Mouse (Mus musculus) hindbrain, embryonic 14.5 days (tissue): Measurements from ENCODE around the gene Olfr750. TPM values are rescaled to one million over a fixed set of nuclear protein-coding genes. Genes with fewer than 3 reads are reported as not detected.

ENCODE experiments used
- ATAC-seq: fragments of 200-750 bp; cut with Nextera tagmentation; 2 replicates; pipeline ENCODE4 v1.8.0; 2017; ENCODE audit warnings: moderate number of reproducible peaks, mild to moderate bottlenecking, moderate TSS enrichment, moderate library complexity; ENCODE audit not compliant: low FRiP score
- DNase-seq: peaks from one replicate; pipeline ENCODE4 v3.0.0-alpha.2; 2015; ENCODE audit warnings: low spot score
- H3K27ac ChIP-seq: fragments of 300-500 bp; sonication (generic); 2 replicates; pipeline ENCODE4 v1.5.1; 2014; ENCODE audit warnings: mild to moderate bottlenecking, moderate library complexity
- H3K27me3 ChIP-seq: fragments of 300-500 bp; sonication (generic); 2 replicates; pipeline ENCODE4 v1.6.1; 2014; ENCODE audit warnings: mild to moderate bottlenecking, low read length, mixed read lengths; ENCODE audit not compliant: control insufficient read depth, insufficient read depth
- H3K36me3 ChIP-seq: fragments of 300-500 bp; sonication (generic); replicated peaks from 2 replicates; pipeline ENCODE4 v1.6.1; 2014; ENCODE audit not compliant: control insufficient read depth, insufficient read depth
- H3K4me1 ChIP-seq: fragments of 300-500 bp; sonication (generic); replicated peaks from 2 replicates; pipeline ENCODE4 v1.6.1; 2014; ENCODE audit warnings: antibody characterized with exemption, low read length, mixed read lengths; ENCODE audit not compliant: control insufficient read depth, insufficient read depth
- H3K4me2 ChIP-seq: fragments of 300-500 bp; sonication (generic); replicated peaks from 2 replicates; pipeline ENCODE4 v1.6.1; 2014; ENCODE audit warnings: mild to moderate bottlenecking, moderate library complexity
- H3K4me3 ChIP-seq: fragments of 300-500 bp; sonication (generic); replicated peaks from 2 replicates; pipeline ENCODE4 v1.5.1; 2014; ENCODE audit warnings: mild to moderate bottlenecking, low read length
- H3K9ac ChIP-seq: fragments of 300-500 bp; sonication (generic); 2 replicates; pipeline ENCODE4 v1.6.1; 2014
- H3K9me3 ChIP-seq: fragments of 300-500 bp; sonication (generic); 2 replicates; pipeline ENCODE4 v1.6.1; 2016; ENCODE audit warnings: low read length; ENCODE audit not compliant: control insufficient read depth
- WGBS: fragments of 180-500 bp; shearing (Covaris S2); extraction: QIAGEN DNeasy Blood & Tissue Kit; methylation state at CpG from one replicate; pipeline ENCODE4 v1.1.7; 2014; 5-methylcytosine and 5-hydroxymethylcytosine counted together
- polyA plus RNA-seq: library from polyadenylated mRNA; unstranded; fragments of >200 nt; fragmentation: Nextera tagmentation; extraction: Ambion mirVana; gene quantifications from 2 replicates; pipeline ENCODE4 v1.2.1, GENCODE M21; 2014

Olfr750 gene
- polyA plus RNA-seq, 1 experiment from 2014 or later = not detected

GRCm38 (mm10) chr14:51081035-51081434, 6.8 kb upstream of the Olfr750 start:
- H3K36me3 ChIP-seq = no peaks in the 10 kb centered on the region
- H3K9ac ChIP-seq = no peak overlapping the region
- H3K27me3 ChIP-seq = peaks cover 27% of the 10 kb centered on the region
- 88% methylated on average over 2 of the region's 2 CpGs for WGBS
- ATAC-seq = no peak
- DNase-seq = no peak
- H3K4me2 ChIP-seq = no peak overlapping the region
- H3K27ac ChIP-seq = no peak overlapping the region
- no peaks in the 10 kb centered on the region for H3K9me3 ChIP-seq
- no peak overlapping the region for H3K4me3 ChIP-seq
- H3K4me1 ChIP-seq = no peaks in the 10 kb centered on the region

DNA sequence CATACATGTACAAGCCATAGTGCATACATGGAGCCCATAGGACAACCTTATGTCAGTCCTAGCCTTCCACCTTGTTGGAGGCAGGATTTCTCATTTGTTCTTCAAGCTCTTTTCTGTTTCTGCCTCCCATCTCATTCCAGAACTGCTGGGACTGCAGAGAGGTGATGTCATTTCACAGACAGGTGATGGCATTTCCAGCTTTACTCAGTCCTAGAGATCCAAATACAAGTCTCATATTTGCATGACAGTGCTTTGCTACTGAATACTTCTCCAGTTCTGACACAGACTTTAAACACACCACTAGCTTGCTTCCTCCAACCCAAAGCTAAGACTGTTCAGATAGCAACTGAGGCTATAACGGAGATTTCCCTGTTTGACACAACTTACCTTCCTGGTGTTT, 4.9 kb upstream of the Olfr750 start:
- Histone ChIP-seq H3K36me3 (no peaks in the 10 kb centered on the region), H3K4me1 (no peaks in the 10 kb centered on the region), H3K27ac (no peak overlapping the region), H3K4me3 (no peak overlapping the region), H3K9me3 (no peaks in the 10 kb centered on the region), H3K4me2 (no peak overlapping the region), H3K27me3 (peaks cover 22% of the 10 kb centered on the region), H3K9ac (no peak overlapping the region)
- no peak for DNase-seq
- 91% methylated on average over 1 of the region's 1 CpGs for WGBS
- no peak for ATAC-seq

DNA sequence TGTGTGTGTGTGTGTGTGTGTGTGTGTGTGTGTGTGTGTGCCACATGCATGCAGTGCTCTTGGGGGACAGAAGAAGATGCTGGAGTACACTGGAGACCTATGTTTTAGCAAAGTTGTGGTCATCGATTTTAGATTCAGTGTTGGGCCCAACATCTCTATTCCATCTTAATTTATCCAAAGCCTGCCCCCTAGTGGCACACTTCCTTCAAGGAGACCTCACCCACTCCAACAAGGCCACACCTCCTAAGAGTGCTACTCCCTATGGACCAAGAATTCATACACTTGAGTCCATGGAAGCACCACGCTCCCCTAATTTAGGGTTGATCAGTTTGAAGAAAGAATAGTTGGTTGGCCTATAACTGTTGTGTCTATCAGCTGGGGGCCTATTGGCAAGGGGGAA, 4.6 kb downstream of the Olfr750 start:
- Histone ChIP-seq H3K4me1 (0 out of 2 replicates have a peak, but pooled peaks cover 4% of the 10 kb centered on the region), H3K36me3 (no peaks in the 10 kb centered on the region), H3K27ac (no peak overlapping the region), H3K4me2 (no peak overlapping the region), H3K9me3 (no peaks in the 10 kb centered on the region), H3K4me3 (no peak overlapping the region), H3K9ac (no peak overlapping the region), H3K27me3 (no peaks in the 10 kb centered on the region)
- ATAC-seq (no peak), DNase-seq (no peak)
- WGBS = 93% methylated on average over 2 of the region's 2 CpGs

- Histone ChIP-seq H3K9me3 (no peaks in the 10 kb centered on the region), H3K9ac (no peak overlapping the region), H3K4me1 (0 out of 2 replicates have a peak, but pooled peaks cover 4% of the 10 kb centered on the region), H3K4me3 (no peak overlapping the region), H3K4me2 (no peak overlapping the region), H3K27ac (no peak overlapping the region), H3K36me3 (no peaks in the 10 kb centered on the region), H3K27me3 (no peaks in the 10 kb centered on the region)
- no peak for DNase-seq
- no peak for ATAC-seq
- 97% methylated on average over 5 of the region's 5 CpGs for WGBS
These were observed 5.3 kb downstream of the Olfr750 start for GRCm38 (mm10) chr14:51068956-51069355.

DNA sequence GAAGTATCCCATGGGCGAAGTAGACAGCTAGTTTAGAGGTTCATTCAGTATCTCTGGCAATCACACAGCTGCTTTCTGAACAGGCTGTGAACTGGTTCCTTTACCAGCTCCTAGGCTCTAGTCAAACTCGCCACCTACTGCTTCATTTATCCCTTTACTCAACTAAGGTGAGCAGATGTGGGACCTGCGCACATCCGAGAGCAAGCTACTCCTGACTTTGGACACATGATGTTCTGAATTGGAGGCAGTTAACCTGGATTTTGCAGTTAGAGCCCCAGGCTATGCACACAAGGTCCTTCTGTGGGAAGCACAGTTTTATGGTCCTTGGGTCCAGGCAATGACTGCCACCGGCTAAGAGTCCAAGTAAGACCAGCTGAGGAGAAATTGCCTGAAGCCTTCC, 13.5 kb downstream of the Olfr750 start:
- Histone ChIP-seq H3K27ac (no peak overlapping the region), H3K4me2 (no peak overlapping the region), H3K9ac (no peak overlapping the region), H3K9me3 (no peaks in the 10 kb centered on the region), H3K27me3 (no peaks in the 10 kb centered on the region), H3K4me1 (no peaks in the 10 kb centered on the region), H3K36me3 (no peaks in the 10 kb centered on the region), H3K4me3 (no peak overlapping the region)
- ATAC-seq (no peak), DNase-seq (no peak)
- 95% methylated on average over 5 of the region's 5 CpGs for WGBS

DNA sequence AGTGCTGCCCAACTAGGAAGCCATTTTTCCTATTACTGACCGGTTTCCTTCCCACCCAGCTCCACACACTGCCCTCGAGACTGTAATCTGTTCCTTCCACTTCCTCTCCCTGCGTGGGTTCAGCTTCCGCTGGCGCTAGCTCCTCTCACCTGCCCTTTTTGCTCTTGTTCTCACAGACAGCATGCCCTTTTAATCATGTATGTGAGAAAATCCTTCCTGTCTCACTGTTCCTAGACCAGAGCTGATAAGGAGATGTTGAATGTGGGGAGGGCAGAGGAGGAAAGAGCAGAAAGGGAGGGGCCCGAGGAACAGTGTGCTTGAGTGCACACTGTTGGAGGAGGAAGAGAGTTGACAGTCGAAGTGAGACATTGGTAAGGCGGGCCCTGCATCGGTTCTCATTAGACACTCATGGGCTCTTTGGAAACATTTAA, 16.8 kb downstream of the Olfr750 start, which contains the start of gene Rnase12:
Rnase12 (minus strand) TSS at position 261 of the 431 bp plus-strand sequence.
- no peak within 1 kb of the TSS for H3K4me3 ChIP-seq
- no peaks in the 10 kb centered on the region for H3K9me3 ChIP-seq
- 76% methylated on average over 9 of the region's 9 CpGs for WGBS
- no peak within 1 kb of the TSS for H3K27ac ChIP-seq
- no peaks in the 10 kb centered on the region for H3K36me3 ChIP-seq
- no peaks in the 10 kb centered on the region for H3K27me3 ChIP-seq
- DNase-seq (no peak), ATAC-seq (no peak)
- no peak within 1 kb of the TSS for H3K4me2 ChIP-seq
- no peaks in the 10 kb centered on the region for H3K4me1 ChIP-seq
- H3K9ac ChIP-seq = no peak within 1 kb of the TSS

DNA sequence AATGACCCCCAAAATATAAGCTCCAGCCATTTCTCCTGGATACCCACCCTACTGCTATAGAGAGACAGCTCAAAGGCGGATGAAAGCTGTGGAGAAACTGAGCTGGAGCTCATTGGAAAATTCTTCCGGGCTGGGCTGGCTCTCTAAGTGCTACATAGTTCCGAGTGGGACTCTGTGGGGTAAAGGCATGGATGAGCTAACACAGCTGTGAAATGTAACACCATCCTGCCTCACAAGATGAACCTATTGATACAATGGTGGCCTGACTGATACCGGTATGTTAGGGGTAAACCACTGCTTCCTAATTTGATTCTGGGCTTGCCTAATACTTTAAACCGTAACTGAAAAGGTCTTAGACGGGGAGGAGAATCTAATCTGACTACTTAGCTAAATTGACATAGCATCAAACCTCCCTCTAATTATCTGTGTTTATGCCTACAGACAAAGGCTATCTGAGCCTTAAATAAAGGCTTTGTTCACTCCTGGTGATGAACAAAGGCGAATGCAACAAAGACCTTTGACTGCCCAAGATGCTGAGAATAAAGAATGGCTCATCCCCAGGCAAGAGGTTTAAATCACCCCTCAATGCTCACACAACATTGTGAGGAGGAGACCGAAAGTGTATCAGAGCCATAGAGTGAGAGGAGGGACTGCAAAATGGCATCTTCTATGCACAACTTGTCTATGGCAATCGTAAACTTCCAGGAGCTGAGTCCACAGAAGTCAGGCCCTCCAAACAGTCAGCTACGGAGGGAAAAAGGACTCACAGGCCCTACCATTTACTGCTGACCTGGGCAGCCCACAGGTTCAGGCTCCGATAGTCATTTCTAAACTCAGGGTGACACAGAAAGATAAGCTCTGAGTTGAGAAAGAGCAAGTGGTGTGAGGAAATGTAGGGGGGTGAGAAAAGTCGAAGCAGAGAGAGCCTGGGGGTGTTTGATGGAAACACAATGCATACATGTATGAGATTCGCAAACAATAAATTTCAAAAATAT, 19.7 kb downstream of the Olfr750 start:
- Histone ChIP-seq H3K4me1 (no peaks in the 10 kb centered on the region), H3K4me3 (no peak overlapping the region), H3K9ac (no peak overlapping the region), H3K27ac (no peak overlapping the region), H3K36me3 (no peaks in the 10 kb centered on the region), H3K27me3 (no peaks in the 10 kb centered on the region), H3K4me2 (no peak overlapping the region), H3K9me3 (no peaks in the 10 kb centered on the region)
- 31% methylated on average over 13 of the region's 13 CpGs for WGBS
- ATAC-seq (no peak), DNase-seq (no peak)

DNA sequence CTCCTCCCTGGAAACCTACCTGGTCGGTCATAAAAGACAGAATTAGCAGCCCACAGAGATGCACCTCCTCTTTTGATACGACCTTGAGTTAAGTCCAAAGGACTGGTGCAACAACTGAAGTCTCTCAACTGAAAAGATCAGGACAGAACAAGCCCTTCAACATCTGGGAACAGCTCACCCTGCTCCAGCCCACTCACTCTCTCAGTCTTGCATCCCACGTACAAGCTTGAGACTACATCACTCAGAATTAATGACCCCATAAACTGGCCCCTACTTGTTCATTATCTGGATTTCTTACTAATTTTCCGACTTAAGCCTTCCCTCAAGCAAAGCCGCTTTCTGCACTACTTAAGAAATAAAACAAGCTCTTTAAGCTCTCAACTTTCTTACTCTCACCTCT, 21.1 kb downstream of the Olfr750 start:
- no peaks in the 10 kb centered on the region for H3K27me3 ChIP-seq
- H3K27ac ChIP-seq = no peak overlapping the region
- H3K4me1 ChIP-seq = no peaks in the 10 kb centered on the region
- no peak overlapping the region for H3K4me3 ChIP-seq
- no peaks in the 10 kb centered on the region for H3K36me3 ChIP-seq
- H3K4me2 ChIP-seq = no peak overlapping the region
- WGBS = 76% methylated on average over 5 of the region's 5 CpGs
- ATAC-seq (no peak), DNase-seq (no peak)
- H3K9me3 ChIP-seq = no peaks in the 10 kb centered on the region
- H3K9ac ChIP-seq = no peak overlapping the region

- H3K9me3 ChIP-seq = no peaks in the 10 kb centered on the region
- H3K27ac ChIP-seq = no peak overlapping the region
- H3K4me3 ChIP-seq = no peak overlapping the region
- no peaks in the 10 kb centered on the region for H3K36me3 ChIP-seq
- ATAC-seq = no peak
- H3K4me1 ChIP-seq = no peaks in the 10 kb centered on the region
- no peak for DNase-seq
- no peaks in the 10 kb centered on the region for H3K27me3 ChIP-seq
- 69% methylated on average over 5 of the region's 5 CpGs for WGBS
- no peak overlapping the region for H3K9ac ChIP-seq
- no peak overlapping the region for H3K4me2 ChIP-seq
These were observed 22.3 kb downstream of the Olfr750 start for GRCm38 (mm10) chr14:51051941-51052340.
